Mouse (Mus musculus) erythroblast, embryonic 14.5 days (primary cell): ENCODE data around the gene Hoxd10. TPM values are rescaled to one million over a fixed set of nuclear protein-coding genes. Genes with fewer than 3 reads are reported as not detected.

ENCODE experiments used
- H3K27me3 ChIP-seq: 2 replicates; pipeline ENCODE4 v1.6.1; 2012; ENCODE audit warnings: inconsistent platforms; ENCODE audit not compliant: control insufficient read depth
- H3K36me3 ChIP-seq: 2 replicates; pipeline ENCODE4 v1.6.1; 2012; ENCODE audit warnings: mild to moderate bottlenecking, inconsistent platforms; ENCODE audit not compliant: control insufficient read depth
- H3K4me1 ChIP-seq: 2 replicates; pipeline ENCODE4 v1.6.1; 2012; ENCODE audit warnings: inconsistent platforms; ENCODE audit not compliant: control insufficient read depth
- H3K4me3 ChIP-seq: replicated peaks from 2 replicates; pipeline ENCODE3; 2012; ENCODE audit warnings: moderate library complexity, mild to moderate bottlenecking, inconsistent platforms
- H3K9me3 ChIP-seq: 2 replicates; pipeline ENCODE4 v1.6.1; 2012; ENCODE audit warnings: low read length, inconsistent platforms, mixed read lengths; ENCODE audit not compliant: control insufficient read depth
- GATA1 ChIP-seq: IDR thresholded peaks from 2 replicates; pipeline ENCODE4 v1.6.1; 2012; ENCODE audit warnings: low read length, inconsistent platforms, mixed read lengths
- TAL1 ChIP-seq: IDR thresholded peaks from 3 replicates; pipeline ENCODE4 v1.6.1; 2012; ENCODE audit warnings: low read length, inconsistent platforms, mixed read lengths
- polyA plus RNA-seq: library from polyadenylated mRNA; stranded (reverse); fragments of >175 nt; gene quantifications from 2 replicates; pipeline ENCODE4 v1.2.3, GENCODE M21; 2012

Hoxd10 gene
- polyA plus RNA-seq, 1 experiment = not detected

DNA sequence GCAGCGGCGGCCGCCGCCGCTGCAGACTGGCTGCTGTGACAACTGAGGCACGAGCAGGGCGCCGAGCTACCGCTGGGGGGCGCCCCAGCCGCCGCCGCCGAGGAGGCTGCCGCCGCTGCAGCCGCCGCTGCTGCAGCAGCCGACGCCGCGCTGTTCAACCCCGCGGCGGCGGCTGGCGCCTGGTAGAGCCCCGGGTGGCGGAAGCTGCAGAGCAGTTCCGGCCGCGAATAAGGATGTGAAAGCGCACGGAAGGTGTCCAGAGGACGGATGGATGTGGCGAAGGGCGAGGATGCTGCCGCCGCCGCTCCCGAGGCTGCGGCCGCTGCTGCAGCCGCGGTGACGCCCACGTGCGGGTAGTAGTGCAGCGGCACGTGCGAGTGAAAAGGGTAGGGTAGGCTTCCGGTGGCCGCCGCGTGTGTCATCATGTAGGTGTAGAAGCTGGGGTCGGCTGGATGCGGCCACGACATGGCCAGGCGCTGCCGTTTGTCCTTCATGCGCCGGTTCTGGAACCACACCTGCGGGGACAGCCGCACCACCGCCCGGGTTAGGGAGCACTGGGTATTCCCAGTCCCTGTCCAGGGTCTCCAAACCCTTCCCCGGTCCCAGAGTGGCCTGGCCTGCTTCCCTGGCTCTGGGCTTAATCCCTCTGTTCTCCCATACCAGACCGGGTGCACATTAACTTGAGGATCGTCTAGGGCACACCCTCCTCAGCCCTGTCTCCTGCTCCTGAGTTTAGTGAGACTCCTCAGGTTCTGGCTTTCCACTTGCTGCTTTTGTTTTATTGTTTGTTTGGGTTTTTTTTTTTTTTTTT lies 35.7 kb upstream of the Hoxd10 start:
- TF ChIP-seq TAL1 (no peak), GATA1 (no peak)
- H3K36me3 ChIP-seq = no peaks in the 10 kb centered on the region
- H3K27me3 ChIP-seq = peaks cover 100% of the 10 kb centered on the region
- H3K9me3 ChIP-seq = peaks cover 11% of the 10 kb centered on the region
- H3K4me1 ChIP-seq = no peaks in the 10 kb centered on the region
- no peak overlapping the region for H3K4me3 ChIP-seq

DNA sequence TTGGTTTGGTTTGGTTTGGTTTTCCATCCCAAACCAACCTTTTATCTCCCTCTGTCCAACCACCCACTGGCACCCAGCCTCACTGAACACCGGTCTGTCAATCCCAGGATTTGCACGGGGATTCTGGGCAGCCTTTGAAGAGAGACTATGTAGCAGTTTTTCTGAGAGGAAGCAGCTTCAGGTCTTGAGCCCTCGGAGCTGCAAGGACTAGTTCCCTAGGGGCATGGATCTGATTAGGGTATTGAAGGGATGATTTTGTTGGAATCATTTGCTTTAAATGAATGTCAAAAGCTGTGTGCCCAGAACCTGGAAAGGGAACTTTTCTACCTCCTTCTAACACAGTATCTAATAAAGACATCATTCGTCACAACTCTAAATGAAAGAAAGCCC lies 35.1 kb upstream of the Hoxd10 start:
- no peaks in the 10 kb centered on the region for H3K4me1 ChIP-seq
- H3K4me3 ChIP-seq = no peak overlapping the region
- TF ChIP-seq GATA1 = no peak
- TF ChIP-seq TAL1 = no peak
- peaks cover 11% of the 10 kb centered on the region for H3K9me3 ChIP-seq
- H3K27me3 ChIP-seq = peaks cover 100% of the 10 kb centered on the region
- no peaks in the 10 kb centered on the region for H3K36me3 ChIP-seq

DNA sequence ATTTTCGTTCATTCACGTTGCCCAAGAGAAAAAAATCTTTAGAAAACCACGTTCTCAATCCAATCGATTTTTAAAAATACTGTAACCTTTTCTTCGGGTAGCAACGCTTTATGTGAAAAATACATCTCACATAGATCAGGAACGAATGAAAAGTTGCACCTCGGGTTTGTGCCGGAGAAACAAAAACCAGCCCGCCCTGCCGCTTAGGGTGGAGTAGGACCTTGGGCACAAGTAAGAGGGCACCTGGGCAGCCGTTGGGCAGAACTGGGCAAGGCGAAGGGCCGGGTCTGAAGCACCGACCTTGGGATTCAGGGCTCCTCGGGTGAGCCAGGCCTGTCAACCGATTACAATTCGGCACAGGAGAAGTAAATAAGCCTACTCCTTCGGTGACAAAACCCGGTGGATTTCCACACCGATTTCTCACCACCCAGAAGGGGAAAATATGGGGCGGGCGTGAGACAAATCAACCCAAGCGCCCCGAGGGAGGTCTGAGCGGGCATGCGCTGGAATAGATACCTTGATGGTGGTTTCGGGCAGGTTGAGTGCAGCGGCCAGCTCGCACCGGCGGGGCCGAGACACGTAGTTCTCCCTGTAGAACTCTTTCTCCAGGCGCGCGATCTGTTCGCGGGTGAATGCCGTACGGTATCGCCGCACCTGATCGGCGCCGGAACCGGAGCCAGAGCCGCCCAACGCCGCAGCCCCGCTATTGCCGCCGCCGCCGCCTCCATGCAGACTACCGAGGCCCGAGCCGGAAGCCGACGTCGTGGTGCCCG lies 34.3 kb upstream of the Hoxd10 start:
- Histone ChIP-seq H3K4me3 (no peak overlapping the region), H3K9me3 (peaks cover 11% of the 10 kb centered on the region), H3K36me3 (no peaks in the 10 kb centered on the region), H3K27me3 (peaks cover 100% of the 10 kb centered on the region), H3K4me1 (no peaks in the 10 kb centered on the region)
- no peak for TF ChIP-seq GATA1
- TF ChIP-seq TAL1 = no peak

DNA sequence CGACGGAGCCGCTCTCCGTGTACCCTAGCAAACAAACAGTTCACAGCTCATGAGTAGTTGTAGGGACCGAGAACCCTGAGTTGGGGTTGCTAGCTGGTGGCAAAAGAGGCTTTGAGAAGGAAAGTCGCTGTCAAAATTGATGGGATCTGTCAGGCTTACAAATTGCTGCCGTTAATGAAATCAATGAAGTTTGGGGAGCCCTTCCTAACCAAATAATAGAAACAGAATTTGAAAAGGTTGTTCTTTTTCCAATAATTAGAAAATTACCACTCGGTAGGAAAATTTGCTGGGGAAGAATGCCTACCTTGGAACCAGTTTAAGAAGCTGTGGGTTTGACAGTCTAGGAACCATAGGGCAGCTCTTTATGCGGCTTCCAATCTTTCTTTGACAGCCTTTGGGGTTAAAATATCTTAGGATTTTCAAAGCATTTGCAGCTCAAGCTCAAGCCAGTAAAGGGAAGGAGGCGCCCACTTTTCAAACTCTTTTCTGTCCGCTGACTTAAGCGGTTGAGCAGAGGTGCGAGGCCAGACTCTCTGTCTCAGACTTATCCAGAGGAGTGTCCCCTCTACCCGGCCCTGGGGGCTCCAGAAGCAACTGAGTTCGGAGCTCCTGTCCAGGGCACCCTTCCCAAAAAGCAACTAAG lies 33.6 kb upstream of the Hoxd10 start:
- TF ChIP-seq TAL1 (no peak), GATA1 (no peak)
- H3K4me1 ChIP-seq = no peaks in the 10 kb centered on the region
- H3K36me3 ChIP-seq = no peaks in the 10 kb centered on the region
- H3K4me3 ChIP-seq = no peak overlapping the region
- peaks cover 11% of the 10 kb centered on the region for H3K9me3 ChIP-seq
- peaks cover 100% of the 10 kb centered on the region for H3K27me3 ChIP-seq

DNA sequence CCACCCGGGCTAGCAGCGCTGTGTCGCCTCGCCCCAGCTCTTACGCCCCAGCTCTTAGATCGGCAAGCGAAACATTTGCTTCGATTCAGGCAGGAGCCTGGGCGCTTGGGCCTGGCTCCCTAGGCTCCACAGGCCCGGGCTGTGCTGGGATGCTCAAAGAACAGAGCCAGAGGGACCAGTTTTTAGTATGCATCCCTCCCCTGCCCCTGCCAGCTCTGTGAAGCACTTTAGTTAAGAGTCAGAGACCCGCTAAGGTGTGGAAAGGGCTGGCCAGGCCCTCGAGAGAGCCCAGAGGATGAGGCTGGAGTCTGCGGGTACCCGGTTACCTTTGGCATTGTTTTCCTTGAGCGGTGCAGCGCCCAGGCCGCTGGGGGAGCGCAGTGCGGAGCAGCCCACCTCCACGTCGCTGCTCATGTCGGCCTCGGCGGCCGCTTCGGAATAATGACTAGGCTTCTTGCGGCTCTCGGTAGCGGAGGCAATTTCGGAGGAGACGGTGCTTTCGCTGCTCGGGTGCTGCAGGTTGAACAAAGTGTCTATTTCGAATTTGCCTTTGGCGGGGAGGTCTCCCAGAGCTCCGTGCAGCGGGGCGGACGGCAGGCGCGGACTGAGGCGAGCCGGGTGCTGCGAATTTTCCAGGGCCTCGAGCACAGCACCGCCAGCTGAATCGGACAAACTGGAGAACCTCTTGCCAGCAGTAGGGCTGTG lies 32.9 kb upstream of the Hoxd10 start:
- H3K4me3 ChIP-seq = no peak overlapping the region
- H3K27me3 ChIP-seq = peaks cover 100% of the 10 kb centered on the region
- TF ChIP-seq TAL1 = no peak
- H3K36me3 ChIP-seq = no peaks in the 10 kb centered on the region
- H3K9me3 ChIP-seq = peaks cover 11% of the 10 kb centered on the region
- no peaks in the 10 kb centered on the region for H3K4me1 ChIP-seq

DNA sequence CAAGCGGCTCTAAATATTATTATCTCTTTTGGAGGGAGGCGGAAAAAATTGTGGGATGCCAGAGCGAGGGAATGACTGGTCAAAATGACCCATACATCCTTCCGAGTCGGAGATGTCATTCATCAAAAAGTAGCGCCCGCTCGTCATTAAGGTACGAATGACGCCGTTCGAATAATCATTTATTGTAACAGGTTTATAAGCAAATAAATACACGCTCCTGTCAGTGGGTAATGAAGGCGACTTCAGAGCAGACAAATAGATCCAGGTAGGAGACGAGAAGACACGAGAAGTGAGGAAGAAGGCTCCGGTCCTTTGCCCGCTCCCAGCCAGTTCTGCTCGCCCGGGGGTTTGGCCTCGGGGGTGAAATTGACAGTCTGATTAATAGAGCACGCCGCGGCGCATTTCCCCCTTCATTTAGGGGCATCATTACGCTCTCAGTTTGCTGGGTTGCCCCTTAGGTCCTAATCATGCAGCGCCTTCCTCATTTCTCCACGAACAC lies 32.2 kb upstream of the Hoxd10 start, which contains the start of gene Evx2:
Evx2 (minus strand) TSS at position 51 of the 499 bp plus-strand sequence.
- Histone ChIP-seq H3K4me3 (no peak within 1 kb of the TSS), H3K27me3 (peaks cover 100% of the 10 kb centered on the region), H3K4me1 (no peaks in the 10 kb centered on the region), H3K9me3 (peaks cover 11% of the 10 kb centered on the region), H3K36me3 (no peaks in the 10 kb centered on the region)
- TF ChIP-seq GATA1 (no peak), TAL1 (no peak)

DNA sequence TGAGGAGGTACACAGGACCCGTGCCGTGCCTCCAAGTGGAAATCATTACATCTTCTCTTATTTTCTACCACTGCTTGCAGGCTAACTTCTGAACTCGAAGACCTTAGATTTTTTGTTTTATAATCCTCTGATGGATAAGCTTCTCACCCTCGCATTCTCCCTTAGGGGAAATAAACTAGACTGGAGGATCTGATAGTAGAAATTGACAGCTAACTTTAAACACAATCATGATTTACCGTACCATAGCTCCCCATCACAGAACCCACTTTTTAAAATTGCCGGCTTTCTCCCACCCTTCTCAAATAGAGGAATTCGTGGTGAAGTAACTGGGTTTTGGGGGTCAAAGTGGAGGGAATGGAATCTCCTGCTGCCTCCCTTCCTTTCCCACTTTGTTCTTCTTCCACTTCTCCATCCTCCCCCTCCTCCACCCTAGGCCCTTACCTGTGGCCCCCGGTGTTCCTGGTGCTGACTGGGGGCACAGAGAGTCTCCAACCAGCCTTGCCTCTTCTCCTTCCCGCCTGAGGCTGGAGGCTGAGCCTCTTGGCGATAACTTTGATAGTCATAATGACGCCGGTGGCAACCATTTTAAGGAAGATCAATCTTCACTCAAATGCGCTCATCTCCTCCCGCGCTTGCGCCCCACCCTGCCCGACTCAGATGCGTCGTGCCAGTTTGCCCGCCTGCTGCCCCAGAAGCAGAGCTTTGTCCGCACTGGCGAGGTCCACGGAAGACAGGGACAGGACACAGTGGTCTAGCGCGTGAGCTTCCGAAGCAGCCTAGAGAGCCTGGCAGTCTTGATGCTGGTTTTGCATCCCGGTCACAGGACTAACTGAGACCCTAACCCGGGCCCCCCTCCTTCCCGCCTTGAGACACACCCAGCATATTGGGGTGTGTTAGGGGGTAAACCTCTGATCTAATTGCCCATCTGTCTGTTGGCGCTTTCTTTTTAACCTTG lies 31.0 kb upstream of the Hoxd10 start:
- no peak for TF ChIP-seq GATA1
- TF ChIP-seq TAL1 = no peak
- H3K4me3 ChIP-seq = no peak overlapping the region
- H3K36me3 ChIP-seq = no peaks in the 10 kb centered on the region
- peaks cover 11% of the 10 kb centered on the region for H3K9me3 ChIP-seq
- no peaks in the 10 kb centered on the region for H3K4me1 ChIP-seq
- peaks cover 100% of the 10 kb centered on the region for H3K27me3 ChIP-seq

DNA sequence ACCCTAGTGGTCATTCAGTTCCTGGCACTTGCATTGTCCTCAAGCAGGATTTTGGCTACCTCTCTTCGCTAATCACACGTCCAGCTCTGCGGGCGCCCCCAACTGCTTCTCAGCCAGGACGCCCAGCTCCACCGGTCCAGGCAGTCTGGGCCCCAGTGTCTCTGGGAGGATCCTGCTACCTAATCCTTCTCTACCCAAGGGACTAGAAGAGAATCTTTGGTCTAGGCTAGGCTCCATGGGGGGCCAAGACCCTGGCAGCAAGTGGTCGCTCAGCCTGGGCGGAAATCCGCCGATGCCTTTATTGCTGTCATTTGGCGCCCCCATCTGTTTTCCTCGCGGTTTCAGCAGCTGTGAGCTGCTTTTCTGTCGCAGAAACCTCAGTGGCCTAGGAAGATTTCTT lies 30.0 kb upstream of the Hoxd10 start:
- no peaks in the 10 kb centered on the region for H3K4me1 ChIP-seq
- H3K9me3 ChIP-seq = peaks cover 6% of the 10 kb centered on the region; the same call in 1 of the 2 replicates
- H3K27me3 ChIP-seq = peaks cover 100% of the 10 kb centered on the region
- no peaks in the 10 kb centered on the region for H3K36me3 ChIP-seq
- no peak overlapping the region for H3K4me3 ChIP-seq
- TF ChIP-seq TAL1 (no peak), GATA1 (no peak)
